ENCODE assay signal across 9 mouse cellular contexts in genomic region chr6:48627511-48627924, GRCm38 (mm10). TPM values are rescaled to one million over a fixed set of nuclear protein-coding genes. Genes with fewer than 3 reads are reported as not detected.
A peak's percentile ranks its signal among the peaks of the same experiment; 100 is the strongest.
DNase-seq lines count a peak whose midpoint lies in the region; ATAC-seq and TF ChIP-seq lines count a peak whose summit lies in the region.
"Had no signal": no experiment of that assay in that cellular context is flagged by ENCODE, and none has a peak within 500 bp of the region (broad histone marks: within the 10 kb centered on the region; RNA-seq: fewer than 3 reads in every experiment).

No protein-coding gene starts in this region.

- H3K27ac ChIP-seq in heart, embryonic 11.5 days (ENCODE audit: low read depth, low read length), result no peak overlapping the region
- no peak overlapping the region for H3K27ac ChIP-seq in embryonic facial prominence, embryonic 12.5 days
- no peak overlapping the region for H3K27ac ChIP-seq in intestine, postnatal 0 days (ENCODE audit: low read depth, low read length)
- H3K27ac ChIP-seq in midbrain, embryonic 12.5 days (replicated peaks), result no peak overlapping the region

- H3K9me3 ChIP-seq in heart, embryonic 11.5 days (replicated peaks; ENCODE audit: control insufficient read depth, low read length), result no peaks in the 10 kb centered on the region
- no peaks in the 10 kb centered on the region for H3K9me3 ChIP-seq in embryonic facial prominence, embryonic 12.5 days
- no peaks in the 10 kb centered on the region for H3K9me3 ChIP-seq in intestine, postnatal 0 days (ENCODE audit: control insufficient read depth)
- H3K9me3 ChIP-seq in midbrain, embryonic 12.5 days, result no peaks in the 10 kb centered on the region

- peak overlapping the region; percentile 69; the same call in 1 of the 2 replicates for H3K9ac ChIP-seq in heart, embryonic 11.5 days (ENCODE audit: low read depth, low read length)
- peak overlapping the region; percentile 12 for H3K9ac ChIP-seq in embryonic facial prominence, embryonic 12.5 days
- H3K9ac ChIP-seq in intestine, postnatal 0 days (ENCODE audit: low read depth, low read length), result no peak overlapping the region
- H3K9ac ChIP-seq in midbrain, embryonic 12.5 days (replicated peaks), result peak overlapping the region; percentile 40; the same call in 1 of the 2 replicates

- WGBS in heart, embryonic 11.5 days (ENCODE audit: insufficient replicate concordance), result 5% methylated on average over 7 of the region's 7 CpGs
- 3% methylated on average over 7 of the region's 7 CpGs for whole genome bisulfite sequencing in embryonic facial prominence, embryonic 12.5 days
- 7% methylated on average over 7 of the region's 7 CpGs for WGBS in intestine, postnatal 0 days
- WGBS in midbrain, embryonic 12.5 days, result 4% methylated on average over 7 of the region's 7 CpGs

- H3K4me1 ChIP-seq in heart, embryonic 11.5 days (ENCODE audit: control insufficient read depth, insufficient read depth, low read length), result peaks cover 21% of the 10 kb centered on the region
- peaks cover 15% of the 10 kb centered on the region; the same call in 1 of the 2 replicates for H3K4me1 ChIP-seq in embryonic facial prominence, embryonic 12.5 days
- H3K4me1 ChIP-seq in intestine, postnatal 0 days (replicated peaks; ENCODE audit: control insufficient read depth, insufficient read depth, low read length), result 0 out of 2 replicates have a peak, but pooled peaks cover 2% of the 10 kb centered on the region
- peaks cover 20% of the 10 kb centered on the region for H3K4me1 ChIP-seq in midbrain, embryonic 12.5 days

- peak overlapping the region; percentile 79 for H3K4me2 ChIP-seq in heart, embryonic 11.5 days
- peak overlapping the region; percentile 87 for H3K4me2 ChIP-seq in embryonic facial prominence, embryonic 12.5 days (replicated peaks)
- peak overlapping the region; percentile 84 for H3K4me2 ChIP-seq in intestine, postnatal 0 days (replicated peaks; ENCODE audit: low read depth)
- H3K4me2 ChIP-seq in midbrain, embryonic 12.5 days (replicated peaks), result peak overlapping the region; percentile 71

- peaks cover 32% of the 10 kb centered on the region for H3K27me3 ChIP-seq in heart, embryonic 11.5 days (ENCODE audit: control insufficient read depth, insufficient read depth, low read length)
- H3K27me3 ChIP-seq in embryonic facial prominence, embryonic 12.5 days, result peaks cover 49% of the 10 kb centered on the region
- peaks cover 5% of the 10 kb centered on the region for H3K27me3 ChIP-seq in intestine, postnatal 0 days (replicated peaks; ENCODE audit: control insufficient read depth, insufficient read depth, low read length)
- H3K27me3 ChIP-seq in midbrain, embryonic 12.5 days, result peaks cover 58% of the 10 kb centered on the region

- no peak for TF ChIP-seq CTCF in intestine, postnatal 0 days (IDR thresholded peaks at IDR 0.05; ENCODE audit: low read depth)

- H3K36me3 ChIP-seq in heart, embryonic 11.5 days (ENCODE audit: control insufficient read depth, insufficient read depth, low read length), result no peaks in the 10 kb centered on the region
- no peaks in the 10 kb centered on the region for H3K36me3 ChIP-seq in embryonic facial prominence, embryonic 12.5 days
- no peaks in the 10 kb centered on the region for H3K36me3 ChIP-seq in intestine, postnatal 0 days (ENCODE audit: control insufficient read depth, insufficient read depth)
- H3K36me3 ChIP-seq in midbrain, embryonic 12.5 days, result no peaks in the 10 kb centered on the region

- intact Hi-C loops in heart, postnatal 25 days (cut with DNase I), result no loop called here

- DNase-seq in heart, postnatal 25 days (ENCODE audit: low spot score), result no peak
- no peak for DNase-seq in urinary bladder, adult 2 months (ENCODE audit: low spot score)
- no peak for DNase-seq in urinary bladder, postnatal 14 days (ENCODE audit: low spot score)
- DNase-seq in adrenal gland, adult 2 months, result no peak

- ATAC-seq in heart, embryonic 11.5 days (replicated peaks; ENCODE audit: insufficient number of reproducible peaks, low FRiP score, low TSS enrichment), result no peak
- no peak for ATAC-seq in embryonic facial prominence, embryonic 12.5 days (ENCODE audit: insufficient number of reproducible peaks, insufficient read depth, low FRiP score, low TSS enrichment)
- no peak for ATAC-seq in intestine, postnatal 0 days
- no peak for ATAC-seq in midbrain, embryonic 12.5 days (ENCODE audit: low FRiP score, low read depth)

- peak overlapping the region; percentile 48 for H3K4me3 ChIP-seq in heart, embryonic 11.5 days (ENCODE audit: low read depth, low read length)
- H3K4me3 ChIP-seq in embryonic facial prominence, embryonic 12.5 days, result peak overlapping the region; percentile 50
- peak overlapping the region; percentile 45 for H3K4me3 ChIP-seq in intestine, postnatal 0 days (ENCODE audit: low read depth, low read length)
- H3K4me3 ChIP-seq in midbrain, embryonic 12.5 days, result peak overlapping the region; percentile 44

RNA-seq across cellular contexts. Expression of gene AI854703, which starts 1.0 kb away (rescaled TPM):
- 0.66 and 0.83 TPM in 2 replicates for polyA plus RNA-seq in heart, embryonic 11.5 days (2014; fragmentation: Nextera tagmentation; extraction: Ambion mirVana)
- under 1 TPM; 0.14 to 0.23 TPM for total RNA-seq in heart, postnatal 25 days (2021)
- 1.5 and 2.0 TPM in 2 replicates for polyA plus RNA-seq in embryonic facial prominence, embryonic 12.5 days (2016; fragmentation: Nextera tagmentation; extraction: Ambion mirVana)
- polyA plus RNA-seq in intestine, postnatal 0 days (2015; fragmentation: Nextera tagmentation; extraction: Ambion mirVana), result 0.55 and 0.63 TPM in 2 replicates
- polyA plus RNA-seq in midbrain, embryonic 12.5 days (2016; fragmentation: Nextera tagmentation; extraction: Ambion mirVana), result 1.4 and 1.5 TPM in 2 replicates
- 5.7 and 6.2 TPM in 2 replicates for polyA plus RNA-seq in urinary bladder, adult 2 months (2012; rRNA removed)
- 1 to 10 TPM; 1.9 to 2.0 TPM for total RNA-seq in adrenal gland, adult 2 months (2021)
- polyA plus RNA-seq in adrenal gland, adult 2 months (2012; rRNA removed), result 6.0 and 7.6 TPM in 2 replicates
- total RNA-seq: MEL had no signal

RNA-seq across cellular contexts. Expression of gene Gimap8, which starts 19.5 kb away (rescaled TPM):
- polyA plus RNA-seq in heart, embryonic 11.5 days (2014; fragmentation: Nextera tagmentation; extraction: Ambion mirVana), result 0.26 and 0.68 TPM in 2 replicates
- 1 to 10 TPM; 7.8 to 8.0 TPM for total RNA-seq in heart, postnatal 25 days (2021)
- polyA plus RNA-seq in embryonic facial prominence, embryonic 12.5 days (2016; fragmentation: Nextera tagmentation; extraction: Ambion mirVana), result 0.36 and 0.74 TPM in 2 replicates
- 1.1 and 1.2 TPM in 2 replicates for polyA plus RNA-seq in intestine, postnatal 0 days (2015; fragmentation: Nextera tagmentation; extraction: Ambion mirVana)
- polyA plus RNA-seq in midbrain, embryonic 12.5 days (2016; fragmentation: Nextera tagmentation; extraction: Ambion mirVana), result 0.45 and 0.77 TPM in 2 replicates
- 6.2 and 8.1 TPM in 2 replicates for polyA plus RNA-seq in urinary bladder, adult 2 months (2012; rRNA removed)
- total RNA-seq in adrenal gland, adult 2 months (2021), result 10 to 100 TPM in 1 of 2 experiments, 1 to 10 TPM in 1; 7.8 to 12.6 TPM
- 1.2 and 1.5 TPM in 2 replicates for polyA plus RNA-seq in adrenal gland, adult 2 months (2012; rRNA removed)
- total RNA-seq: MEL had no signal

RNA-seq across cellular contexts. Expression of gene Zfp775, which starts 25.7 kb away (rescaled TPM):
- 5.8 and 6.0 TPM in 2 replicates for polyA plus RNA-seq in heart, embryonic 11.5 days (2014; fragmentation: Nextera tagmentation; extraction: Ambion mirVana)
- 10 to 100 TPM; 10.9 to 11.2 TPM for total RNA-seq in heart, postnatal 25 days (2021)
- 10.6 and 11.0 TPM in 2 replicates for polyA plus RNA-seq in embryonic facial prominence, embryonic 12.5 days (2016; fragmentation: Nextera tagmentation; extraction: Ambion mirVana)
- polyA plus RNA-seq in intestine, postnatal 0 days (2015; fragmentation: Nextera tagmentation; extraction: Ambion mirVana), result 2.2 TPM in 2 replicates
- polyA plus RNA-seq in midbrain, embryonic 12.5 days (2016; fragmentation: Nextera tagmentation; extraction: Ambion mirVana), result 13.3 and 15.7 TPM in 2 replicates
- 4.6 and 7.7 TPM in 2 replicates for polyA plus RNA-seq in urinary bladder, adult 2 months (2012; rRNA removed)
- 1 to 10 TPM; 7.4 to 8.7 TPM for total RNA-seq in adrenal gland, adult 2 months (2021)
- polyA plus RNA-seq in adrenal gland, adult 2 months (2012; rRNA removed), result 14.8 and 16.8 TPM in 2 replicates
- total RNA-seq: MEL had no signal

RNA-seq across cellular contexts. Expression of gene Gm44965, which starts 33.8 kb away (rescaled TPM):
- polyA plus RNA-seq in heart, embryonic 11.5 days (2014; fragmentation: Nextera tagmentation; extraction: Ambion mirVana), result not detected in 2 replicates
- 1 to 10 TPM; 1.0 to 2.2 TPM for total RNA-seq in heart, postnatal 25 days (2021)
- not detected in 2 replicates for polyA plus RNA-seq in embryonic facial prominence, embryonic 12.5 days (2016; fragmentation: Nextera tagmentation; extraction: Ambion mirVana)
- polyA plus RNA-seq in intestine, postnatal 0 days (2015; fragmentation: Nextera tagmentation; extraction: Ambion mirVana), result not detected in 2 replicates
- polyA plus RNA-seq in midbrain, embryonic 12.5 days (2016; fragmentation: Nextera tagmentation; extraction: Ambion mirVana), result 0.65 TPM in 1 of 2 replicates, not detected in the other
- polyA plus RNA-seq in urinary bladder, adult 2 months (2012; rRNA removed), result not detected in 2 replicates
- not detected for total RNA-seq in adrenal gland, adult 2 months (2021)
- not detected in 2 replicates for polyA plus RNA-seq in adrenal gland, adult 2 months (2012; rRNA removed)
- total RNA-seq: MEL had no signal

RNA-seq across cellular contexts. Expression of gene Repin1, which starts 33.8 kb away (rescaled TPM):
- polyA plus RNA-seq in heart, embryonic 11.5 days (2014; fragmentation: Nextera tagmentation; extraction: Ambion mirVana), result 22.0 and 26.5 TPM in 2 replicates
- 10 to 100 TPM; 31.0 to 31.8 TPM for total RNA-seq in heart, postnatal 25 days (2021)
- 35.0 and 35.2 TPM in 2 replicates for polyA plus RNA-seq in embryonic facial prominence, embryonic 12.5 days (2016; fragmentation: Nextera tagmentation; extraction: Ambion mirVana)
- 11.3 and 12.0 TPM in 2 replicates for polyA plus RNA-seq in intestine, postnatal 0 days (2015; fragmentation: Nextera tagmentation; extraction: Ambion mirVana)
- polyA plus RNA-seq in midbrain, embryonic 12.5 days (2016; fragmentation: Nextera tagmentation; extraction: Ambion mirVana), result 50.1 and 54.1 TPM in 2 replicates
- polyA plus RNA-seq in urinary bladder, adult 2 months (2012; rRNA removed), result 45.0 and 45.4 TPM in 2 replicates
- total RNA-seq in adrenal gland, adult 2 months (2021), result 10 to 100 TPM; 55.6 to 67.5 TPM
- 127 and 152 TPM in 2 replicates for polyA plus RNA-seq in adrenal gland, adult 2 months (2012; rRNA removed)
- total RNA-seq: MEL had no signal
